Mouse (Mus musculus): ENCODE results near the gene Slit1.

GRCm38 (mm10) chr19:41792934-41793486, 49.5 kb upstream of the Slit1 start:
- no peak for TF ChIP-seq CTCF (IDR thresholded peaks at IDR 0.05; ENCODE audit: borderline replicate concordance, control insufficient read depth, extremely low read depth, insufficient read depth, low read length, poor library complexity)
- TF ChIP-seq POLR2A (IDR thresholded peaks at IDR 0.05; ENCODE audit: control insufficient read depth, extremely low read depth, insufficient read depth, low read length, poor library complexity) = no peak
